Mouse (Mus musculus) CH12.LX (cell line): Measurements from ENCODE around the gene Col4a2. TPM values are rescaled to one million over a fixed set of nuclear protein-coding genes. Genes with fewer than 3 reads are reported as not detected.

Source experiments
- DNase-seq: peaks from one replicate; pipeline ENCODE4 v3.0.0-alpha.2; 2013; ENCODE audit errors: extremely low read depth
- H3K27ac ChIP-seq: 2 replicates; pipeline ENCODE4 v1.5.1; 2012; ENCODE audit warnings: low read depth, mild to moderate bottlenecking, control low read depth, moderate library complexity; ENCODE audit not compliant: insufficient read depth
- H3K27me3 ChIP-seq: replicated peaks from 2 replicates; pipeline ENCODE3; 2012; ENCODE audit warnings: inconsistent platforms
- H3K36me3 ChIP-seq, 2 experiments: replicated peaks in 1 of 2; 2 replicates each; pipeline versions ENCODE3 to v1.6.1; 2012; ENCODE audit warnings: inconsistent platforms in 1 of 2, low read length in 1 of 2, mild to moderate bottlenecking in 1 of 2, mixed read lengths in 1 of 2, moderate library complexity in 1 of 2; ENCODE audit not compliant: control insufficient read depth in 1 of 2, insufficient read depth in 1 of 2
- H3K4me1 ChIP-seq, 2 experiments: 2 replicates each; pipeline ENCODE4 v1.6.1; 2012; ENCODE audit warnings: inconsistent platforms in 1 of 2, moderate library complexity in 1 of 2; ENCODE audit not compliant: insufficient read depth in 2 of 2, control insufficient read depth in 1 of 2
- H3K4me2 ChIP-seq: 2 replicates; pipeline ENCODE4 v1.6.1; 2012; ENCODE audit warnings: low read depth, mild to moderate bottlenecking, control low read depth; ENCODE audit not compliant: poor library complexity, insufficient read depth, severe bottlenecking
- H3K4me3 ChIP-seq, 3 experiments: fragments of 150-350 bp in 1 of 3; sonication (generic) in 1 of 3; replicated peaks in 1 of 3; 2 replicates each; pipeline versions ENCODE3 to v1.5.1; 2011 to 2012; ENCODE audit warnings: low read depth in 2 of 3, low read length in 2 of 3, mild to moderate bottlenecking in 2 of 3, moderate library complexity in 2 of 3, control low read depth in 1 of 3, improper control_type of control experiment in 1 of 3, inconsistent platforms in 1 of 3, mixed read lengths in 1 of 3; ENCODE audit not compliant: poor library complexity in 1 of 3
- H3K79me2 ChIP-seq: replicated peaks from 2 replicates; pipeline ENCODE4 v1.6.1; 2012; ENCODE audit warnings: mild to moderate bottlenecking, moderate library complexity; ENCODE audit not compliant: control insufficient read depth, poor library complexity, insufficient read depth, severe bottlenecking; ENCODE audit errors: extremely low read depth
- H3K9ac ChIP-seq: 2 replicates; pipeline ENCODE4 v1.6.1; 2012; ENCODE audit warnings: low read depth, mild to moderate bottlenecking, control low read depth, moderate library complexity; ENCODE audit not compliant: insufficient read depth
- H3K9me3 ChIP-seq: replicated peaks from 2 replicates; pipeline ENCODE3; 2012; ENCODE audit warnings: low read length, inconsistent platforms, mixed read lengths
- BHLHE40 ChIP-seq: IDR thresholded peaks from 2 replicates; pipeline ENCODE4 v1.6.1; 2011; ENCODE audit warnings: mild to moderate bottlenecking, low read depth, low read length, improper control_type of control experiment
- ELF1 ChIP-seq: IDR thresholded peaks from 2 replicates; pipeline ENCODE4 v1.6.1; 2014; ENCODE audit warnings: low read depth, mild to moderate bottlenecking, inconsistent platforms, low read length, improper control_type of control experiment
- ETS1 ChIP-seq: conservative IDR thresholded peaks from 2 replicates; pipeline ENCODE4 v1.6.1; 2012; ENCODE audit warnings: low read depth, mild to moderate bottlenecking, inconsistent platforms, low read length, improper control_type of control experiment, moderate library complexity
- GABPA ChIP-seq: IDR thresholded peaks from 2 replicates; pipeline ENCODE4 v1.6.1; 2012; ENCODE audit warnings: low read depth, low read length, improper control_type of control experiment, inconsistent platforms; ENCODE audit not compliant: insufficient replicate concordance
- IRF4 ChIP-seq: IDR thresholded peaks from 2 replicates; pipeline ENCODE4 v1.6.1; 2014; ENCODE audit warnings: low read depth, mild to moderate bottlenecking, inconsistent platforms, low read length, improper control_type of control experiment
- KAT2A ChIP-seq: IDR thresholded peaks from 2 replicates; pipeline ENCODE4 v1.6.1; 2012; ENCODE audit warnings: low read length, improper control_type of control experiment, inconsistent platforms; ENCODE audit not compliant: insufficient replicate concordance
- MAZ ChIP-seq: IDR thresholded peaks from 2 replicates; pipeline ENCODE4 v1.6.1; 2012; ENCODE audit warnings: low read depth, mild to moderate bottlenecking, inconsistent platforms, low read length, improper control_type of control experiment, moderate library complexity
- MEF2A ChIP-seq: IDR thresholded peaks from 2 replicates; pipeline ENCODE4 v1.6.1; 2014; ENCODE audit warnings: low read depth, mild to moderate bottlenecking, inconsistent platforms, low read length, improper control_type of control experiment, borderline replicate concordance
- MXI1 ChIP-seq: IDR thresholded peaks from 2 replicates; pipeline ENCODE4 v1.6.1; 2011; ENCODE audit warnings: mild to moderate bottlenecking, low read depth, low read length, improper control_type of control experiment
- NELFE ChIP-seq: IDR thresholded peaks from 2 replicates; pipeline ENCODE4 v1.6.1; 2011; ENCODE audit warnings: low read depth, low read length, improper control_type of control experiment
- NRF1 ChIP-seq: IDR thresholded peaks from 2 replicates; pipeline ENCODE4 v1.6.1; 2014; ENCODE audit warnings: low read depth, mild to moderate bottlenecking, inconsistent platforms, low read length, improper control_type of control experiment, moderate library complexity
- PAX5 ChIP-seq: IDR thresholded peaks from 2 replicates; pipeline ENCODE4 v1.6.1; 2012; ENCODE audit warnings: low read length, inconsistent platforms, mixed read lengths
- POLR2AphosphoS2 ChIP-seq: IDR thresholded peaks from 2 replicates; pipeline ENCODE4 v1.6.1; 2011; ENCODE audit warnings: low read depth, low read length, improper control_type of control experiment
- RAD21 ChIP-seq: IDR thresholded peaks from 2 replicates; pipeline ENCODE4 v1.6.1; 2011; ENCODE audit warnings: low read depth, mild to moderate bottlenecking, low read length, improper control_type of control experiment, moderate library complexity
- SIN3A ChIP-seq: IDR thresholded peaks from 2 replicates; pipeline ENCODE4 v1.6.1; 2012; ENCODE audit warnings: low read length, improper control_type of control experiment, inconsistent platforms
- ZC3H11A ChIP-seq: IDR thresholded peaks from 2 replicates; pipeline ENCODE4 v1.6.1; 2012; ENCODE audit warnings: low read depth, mild to moderate bottlenecking, inconsistent platforms, low read length, improper control_type of control experiment
- ZMIZ1 ChIP-seq: IDR thresholded peaks from 2 replicates; pipeline ENCODE4 v1.6.1; 2012; ENCODE audit warnings: low read depth, mild to moderate bottlenecking, inconsistent platforms, low read length, improper control_type of control experiment
- ZNF384 ChIP-seq: IDR thresholded peaks from 2 replicates; pipeline ENCODE4 v1.6.1; 2012; ENCODE audit warnings: low read depth, low read length, improper control_type of control experiment, inconsistent platforms
- dilution Hi-C: fragments of 300-500 bp; cut with MboI; formaldehyde crosslinking; loops from 2 replicates; pipeline ENCODE4 v1.14.3; 2020; ENCODE audit warnings: low sequenced_read_pairs; ENCODE audit not compliant: extremely low pct_unique_long_range_greater_than_20kb, extremely low pct_ligation_motif_present
- in situ Hi-C: fragments of 300-500 bp; cut with MboI; formaldehyde crosslinking; loops from 3 replicates; pipeline ENCODE4 v1.14.3; 2019; ENCODE audit warnings: low sequenced_read_pairs, low pct_ligation_motif_present, low pct_unique_long_range_greater_than_20kb, mixed read lengths
- polyA plus RNA-seq: library from polyadenylated mRNA; unstranded; fragments of >175 nt; gene quantifications from 2 replicates; pipeline ENCODE4 v1.2.1, GENCODE M21; 2012; ENCODE audit warnings: low read depth; ENCODE audit not compliant: insufficient read length
- total RNA-seq, 2 experiments: library from RNA; depleted of rRNA; stranded (reverse); fragments of 300-350 nt in 1 of 2; fragments of >200 nt in 1 of 2; gene quantifications; 2 replicates each; pipeline ENCODE4 v1.2.3; 2012 to 2014

Col4a2 gene
- total and polyA plus RNA-seq, 3 experiments = 0.04 to 0.07 TPM; not detected in 1

DNA sequence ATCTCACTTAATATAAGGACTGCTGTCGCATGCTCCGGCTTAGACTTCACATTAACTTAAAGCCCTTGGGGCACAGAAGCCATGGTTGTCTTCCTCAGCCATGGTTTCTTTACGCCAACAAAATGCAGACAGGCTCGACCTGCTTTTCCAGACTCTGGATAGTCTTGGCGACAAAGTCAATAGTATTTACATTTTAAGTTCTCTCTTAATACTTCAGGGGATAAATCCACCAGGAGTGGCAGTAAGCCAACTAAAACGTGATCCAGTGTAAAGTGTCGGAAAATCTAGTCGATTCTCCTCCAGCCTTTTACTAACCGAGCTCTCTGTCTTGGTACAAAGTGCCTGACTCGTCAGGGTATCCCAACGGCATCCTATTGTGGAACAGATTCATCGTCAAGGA, 185.7 kb downstream of the Col4a2 start:
- peaks cover 5 to 31% of the 10 kb centered on the region in 2 experiments for H3K4me1 ChIP-seq

More for the DNA sequence above, 185.7 kb downstream of the Col4a2 start:
- in situ Hi-C loops = no loop called here
- peak overlapping the region; percentile 54 for H3K4me2 ChIP-seq
- H3K4me3 ChIP-seq = peak overlapping the region; percentile 14 to 97 (median 84)
- TF ChIP-seq GABPA (no peak), SIN3A (no peak), POLR2AphosphoS2 (no peak), ETS1 (no peak), ELF1 (no peak), RAD21 (no peak), BHLHE40 (no peak), NELFE (no peak), ZMIZ1 (no peak), NRF1 (no peak), IRF4 (no peak), KAT2A (no peak), MXI1 (no peak), MEF2A (no peak), MAZ (no peak), PAX5 (no peak), ZC3H11A (no peak), ZNF384 (no peak)
- no peaks in the 10 kb centered on the region for H3K9me3 ChIP-seq
- peaks cover 30% of the 10 kb centered on the region for H3K79me2 ChIP-seq
- H3K9ac ChIP-seq = peak overlapping the region; percentile 83
- H3K27ac ChIP-seq = no peak overlapping the region
- DNase-seq = no peak
- peaks cover 15 to 36% of the 10 kb centered on the region in 2 experiments for H3K36me3 ChIP-seq
- H3K27me3 ChIP-seq = no peaks in the 10 kb centered on the region
- dilution Hi-C loops = no loop called here

Other genes starting within 250 kb of the Col4a2 start
- gene Col4a1, start within 50 bp of the Col4a2 start, total RNA-seq (2012; rRNA removed) = 0.04 TPM in 1 of 2 replicates, not detected in the other
- gene Col4a1, start within 50 bp of the Col4a2 start, total RNA-seq (2014; rRNA removed) = 0.13 and 0.36 TPM in 2 replicates
- 0.27 TPM in 1 of 2 replicates, not detected in the other for gene Col4a1, start within 50 bp of the Col4a2 start, polyA plus RNA-seq
- 18.2 and 23.2 TPM in 2 replicates for gene Rab20, start 165.9 kb downstream of the Col4a2 start, total RNA-seq (2012; rRNA removed)
- 19.0 and 22.8 TPM in 2 replicates for gene Rab20, start 165.9 kb downstream of the Col4a2 start, total RNA-seq (2014; rRNA removed)
- gene Rab20, start 165.9 kb downstream of the Col4a2 start, polyA plus RNA-seq = 12.8 and 17.2 TPM in 2 replicates
- gene Naxd, start 184.7 kb downstream of the Col4a2 start, total RNA-seq (2012; rRNA removed) = 57.1 and 59.8 TPM in 2 replicates
- gene Naxd, start 184.7 kb downstream of the Col4a2 start, total RNA-seq (2014; rRNA removed) = 39.7 and 40.4 TPM in 2 replicates
- 50.1 and 52.8 TPM in 2 replicates for gene Naxd, start 184.7 kb downstream of the Col4a2 start, polyA plus RNA-seq
- gene Cars2, start 238.0 kb downstream of the Col4a2 start, total RNA-seq (2012; rRNA removed) = 67.1 and 67.4 TPM in 2 replicates
- 45.6 and 48.5 TPM in 2 replicates for gene Cars2, start 238.0 kb downstream of the Col4a2 start, total RNA-seq (2014; rRNA removed)
- gene Cars2, start 238.0 kb downstream of the Col4a2 start, polyA plus RNA-seq = 45.7 and 46.4 TPM in 2 replicates
- gene Ing1, start 242.8 kb downstream of the Col4a2 start, total RNA-seq (2012; rRNA removed) = 25.0 and 30.9 TPM in 2 replicates
- gene Ing1, start 242.8 kb downstream of the Col4a2 start, total RNA-seq (2014; rRNA removed) = 33.1 and 33.8 TPM in 2 replicates
- 47.8 and 65.3 TPM in 2 replicates for gene Ing1, start 242.8 kb downstream of the Col4a2 start, polyA plus RNA-seq